Mouse (Mus musculus): ENCODE results near the gene Tmem144.

Tmem144 gene

DNA sequence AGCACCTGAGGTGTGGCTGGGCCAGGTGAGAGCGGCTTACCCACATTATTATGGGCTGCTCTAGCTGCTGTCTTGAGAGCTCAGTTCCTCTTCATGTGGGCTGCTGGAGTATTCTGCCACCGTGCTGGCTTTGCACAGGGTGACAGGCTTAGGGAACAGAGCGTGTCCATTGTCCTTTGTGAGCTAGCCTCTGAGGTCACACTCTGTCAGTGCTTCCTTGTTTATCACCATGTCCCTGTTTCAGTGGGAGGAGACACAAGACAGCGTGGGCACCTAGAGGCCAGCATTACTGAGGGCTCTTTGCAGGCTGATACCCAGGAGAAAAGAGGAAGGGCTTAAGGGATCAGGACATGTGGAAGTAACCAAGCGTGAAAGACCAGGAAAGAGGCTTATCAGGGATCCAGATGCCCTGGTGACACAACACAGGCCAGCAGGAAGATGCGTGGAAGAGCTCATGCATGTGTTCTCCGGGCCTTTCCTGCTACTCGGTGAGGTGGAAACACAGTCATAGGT, at the start of gene Tmem144:
TSS of gene Tmem144 (minus strand) at position 120 of the 513 bp plus-strand sequence.
- no peak for DNase-seq (ENCODE audit: low read depth, low spot score)

DNA sequence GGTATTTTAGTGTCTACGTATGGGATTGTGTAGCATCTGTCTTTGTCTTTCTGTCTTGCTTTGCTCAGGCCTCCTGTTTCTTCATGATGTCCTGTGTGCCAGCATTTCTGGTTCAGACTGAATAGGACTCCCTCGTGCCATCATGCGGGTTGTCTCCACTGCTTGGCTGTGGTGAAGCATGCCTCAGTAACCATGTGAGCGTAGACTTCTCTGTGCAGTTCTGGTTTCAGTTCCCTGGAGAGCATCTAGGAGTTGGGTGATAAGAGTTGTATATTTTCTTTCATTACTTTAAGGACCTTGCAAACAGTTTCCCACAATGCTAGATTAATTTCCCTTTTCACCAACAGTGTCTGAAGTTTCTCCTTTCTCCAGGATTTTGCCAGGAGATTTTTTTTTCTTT, 49.2 kb upstream of the Tmem144 start:
- DNase-seq (ENCODE audit: low read depth, low spot score) = no peak

DNA sequence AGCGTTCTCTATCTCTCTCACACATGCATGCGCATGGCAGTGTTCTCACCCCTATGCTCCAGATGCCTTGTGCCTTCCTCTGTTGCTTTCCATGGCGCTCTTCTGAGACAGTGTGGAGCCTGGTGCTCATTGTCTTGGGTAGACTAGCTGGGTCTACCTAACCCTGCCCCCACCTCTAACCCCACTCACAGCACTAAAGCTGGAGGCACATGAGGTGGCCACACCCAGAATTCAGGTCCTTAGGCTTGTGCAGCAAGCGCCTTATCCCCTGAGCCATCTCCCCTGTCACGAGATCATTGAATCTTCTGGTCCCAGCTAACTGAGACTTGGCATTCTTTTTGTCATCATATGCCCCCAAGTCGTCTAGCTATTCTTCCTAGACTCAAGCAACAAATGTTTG, 48.7 kb upstream of the Tmem144 start:
- DNase-seq (ENCODE audit: low read depth, low spot score) = peak; percentile 22

DNA sequence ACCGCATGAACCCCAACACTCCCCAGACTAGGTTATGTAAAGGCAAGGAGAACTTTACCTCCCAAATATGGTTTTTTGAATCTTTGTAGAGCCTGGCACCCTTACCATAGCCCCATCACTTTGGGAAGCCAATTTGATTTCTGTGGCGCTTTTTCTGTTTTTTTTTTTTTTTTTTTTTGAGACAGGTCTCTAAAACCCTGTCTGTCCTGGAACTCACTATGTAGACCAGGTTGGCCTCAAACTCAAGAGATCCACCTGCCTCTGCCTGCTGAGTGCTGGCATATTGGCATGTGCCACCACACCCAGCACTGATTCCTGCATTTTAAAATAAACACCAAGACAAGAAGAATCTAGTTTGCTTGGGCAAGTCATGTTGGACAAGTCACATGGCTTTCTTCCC, 47.9 kb upstream of the Tmem144 start:
- DNase-seq (ENCODE audit: low read depth, low spot score) = no peak

DNA sequence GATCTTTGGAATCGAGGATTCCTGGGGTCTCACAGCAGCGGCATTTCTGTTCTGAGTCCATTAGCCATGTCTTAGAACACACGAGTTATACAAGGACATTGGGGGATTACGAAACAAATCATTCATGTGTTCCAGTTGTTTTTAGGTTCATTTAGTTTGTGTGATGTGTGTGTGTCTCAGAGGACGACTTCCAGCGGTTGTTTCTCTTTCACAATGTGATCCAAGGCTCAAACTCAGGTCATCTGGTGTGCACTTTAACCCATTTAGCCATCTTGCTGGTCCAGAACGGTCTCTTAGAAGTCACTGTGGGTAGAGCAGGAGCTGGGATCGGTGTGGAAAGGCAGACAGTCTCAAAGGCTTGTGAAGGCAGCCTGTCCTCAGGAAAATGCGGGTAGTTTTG, 47.3 kb upstream of the Tmem144 start:
- no peak for DNase-seq (ENCODE audit: low read depth, low spot score)

DNA sequence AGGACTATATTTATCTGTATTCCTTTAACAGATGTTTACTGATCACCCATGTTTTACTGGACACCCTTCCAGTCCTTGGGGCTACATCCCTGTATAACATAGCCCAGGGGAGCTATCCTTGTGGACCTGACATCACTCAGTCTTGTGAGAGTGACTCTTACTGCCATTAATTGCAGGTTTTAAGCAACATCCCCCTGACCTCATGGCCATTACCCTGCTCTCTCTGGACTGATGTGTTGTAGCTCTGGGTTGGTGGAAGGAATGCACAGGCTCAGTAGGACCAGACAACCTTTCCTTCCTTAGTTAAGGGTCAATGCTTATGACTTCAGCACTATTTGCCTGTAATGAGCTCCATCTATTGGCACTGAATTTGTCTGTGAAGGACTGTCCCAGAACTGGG, 45.9 kb upstream of the Tmem144 start:
- no peak for DNase-seq (ENCODE audit: low read depth, low spot score)

DNA sequence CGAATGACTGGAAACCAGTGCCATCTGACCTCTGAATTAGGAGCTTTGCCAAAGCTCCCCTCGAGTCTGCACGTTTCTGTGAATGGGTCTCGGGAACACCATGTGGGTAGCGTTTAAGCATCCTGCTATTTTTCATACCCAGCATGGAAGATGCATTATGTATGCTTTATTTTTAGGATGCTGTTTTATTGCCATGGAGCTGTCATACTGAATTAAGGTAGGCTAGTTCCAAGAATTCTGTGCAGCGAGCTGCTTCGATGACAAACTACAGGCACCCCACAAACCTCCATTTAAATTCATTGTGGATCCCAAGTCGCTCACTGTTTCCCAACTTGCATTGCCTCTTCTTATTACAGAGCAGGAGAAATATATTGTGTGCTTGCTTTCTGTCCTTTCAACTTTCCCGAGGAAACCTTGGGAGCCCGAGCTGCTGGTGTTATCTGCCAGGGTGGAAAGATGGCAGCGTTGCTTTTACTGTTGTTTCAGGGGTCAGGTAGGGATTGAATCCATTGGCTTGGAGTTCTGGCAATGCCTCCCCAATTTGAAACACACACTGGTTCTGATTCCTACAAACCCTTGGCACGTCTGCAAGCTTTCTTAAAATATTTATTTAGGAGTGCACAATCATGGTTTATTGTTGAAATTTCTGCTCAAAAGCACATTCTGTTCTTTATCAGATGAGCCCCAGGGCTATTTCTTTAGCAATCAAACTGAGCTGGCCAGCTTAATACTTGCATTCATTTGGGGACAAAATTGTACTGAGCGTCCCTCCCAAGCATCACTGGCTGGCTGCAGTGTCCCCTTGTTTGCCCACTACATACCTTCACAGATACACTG, 45.2 kb upstream of the Tmem144 start:
- no peak for DNase-seq (ENCODE audit: low read depth, low spot score)

DNA sequence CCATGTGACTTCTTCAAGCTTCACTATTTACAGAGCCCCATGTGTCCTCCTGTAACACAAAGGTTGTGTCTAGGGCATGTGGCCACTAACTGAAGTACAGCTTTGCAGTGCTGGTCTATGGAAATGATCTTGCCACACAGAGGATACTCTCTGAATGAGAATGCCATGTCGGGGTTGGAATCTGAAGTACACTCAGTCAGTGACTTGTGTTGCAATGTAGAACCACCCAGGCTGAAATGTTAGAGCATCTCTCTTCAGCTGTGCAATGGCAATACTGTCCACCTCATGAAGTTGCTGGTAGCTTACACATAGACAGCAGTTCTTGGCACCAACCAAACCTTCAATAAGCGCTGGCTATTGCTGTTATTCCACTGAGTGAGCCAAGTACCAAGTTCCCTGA, 35.4 kb upstream of the Tmem144 start:
- no peak for DNase-seq (ENCODE audit: low read depth, low spot score)

DNA sequence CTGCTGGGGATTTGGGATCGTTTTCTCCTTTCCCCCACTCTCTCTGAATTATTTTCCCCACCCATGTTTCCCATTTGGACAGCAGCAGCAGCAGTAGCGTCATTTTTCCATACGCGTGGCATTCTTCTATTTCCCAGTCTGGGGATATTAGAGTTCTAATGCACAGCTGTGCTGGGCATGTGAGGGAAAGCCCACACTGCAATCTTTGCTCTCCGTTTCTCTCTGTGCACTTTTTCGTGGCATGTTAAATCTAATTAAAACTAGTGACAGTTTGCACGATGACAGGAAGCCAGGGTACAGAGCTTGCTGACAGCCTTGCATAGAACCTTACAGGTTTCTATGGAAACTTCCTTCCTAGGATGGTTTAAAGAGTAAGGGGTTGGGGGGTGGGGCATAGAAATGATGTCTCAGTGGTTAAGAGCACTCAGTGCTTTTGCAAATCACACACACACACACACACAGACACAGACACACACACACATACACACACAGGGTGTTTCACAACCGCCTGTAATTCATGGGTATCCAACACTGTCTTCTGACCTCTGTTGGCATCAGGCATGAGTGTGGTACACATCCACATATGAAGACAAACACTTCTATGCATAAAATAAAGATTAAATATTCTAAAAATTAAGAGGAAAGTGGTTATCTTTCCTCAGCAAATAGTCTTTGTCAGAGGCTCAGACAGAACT, 34.7 kb upstream of the Tmem144 start:
- no peak for DNase-seq (ENCODE audit: low read depth, low spot score)

DNA sequence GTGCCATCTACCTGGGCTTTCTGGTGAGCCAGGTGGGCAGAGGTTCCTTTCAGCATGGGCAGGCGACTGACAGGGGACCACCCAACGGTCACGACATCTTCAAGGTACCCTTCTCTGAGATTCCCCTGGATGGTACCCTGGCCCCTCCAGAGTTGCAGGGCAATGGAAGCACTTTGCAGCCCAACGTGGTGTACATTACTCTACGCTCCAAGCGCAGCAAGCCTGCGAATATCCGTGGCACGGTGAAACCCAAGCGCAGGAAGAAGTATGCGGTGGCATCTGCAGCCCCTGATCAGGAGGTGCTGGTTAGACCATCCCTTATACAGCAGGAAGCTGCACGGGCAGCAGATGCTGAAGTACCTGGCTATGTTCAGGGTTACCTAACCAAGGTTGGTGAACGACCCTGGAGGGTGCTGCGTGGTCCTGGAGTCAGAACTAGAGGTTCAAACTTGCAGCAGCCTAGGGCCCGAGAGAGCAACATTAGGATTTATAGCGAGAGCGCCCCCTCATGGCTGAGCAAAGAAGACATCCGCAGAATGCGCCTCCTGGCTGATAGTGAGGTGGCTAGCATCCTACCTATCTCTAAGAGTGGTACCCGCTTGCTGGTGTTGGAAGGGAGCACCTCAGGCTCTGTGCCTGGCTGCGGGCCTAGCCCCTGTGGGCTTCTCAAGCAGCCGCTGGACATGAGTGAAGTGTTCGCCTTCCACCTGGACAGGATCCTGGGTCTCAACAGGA, 34.0 kb upstream of the Tmem144 start:
- peak; percentile 51 for DNase-seq (ENCODE audit: low read depth, low spot score)

DNA sequence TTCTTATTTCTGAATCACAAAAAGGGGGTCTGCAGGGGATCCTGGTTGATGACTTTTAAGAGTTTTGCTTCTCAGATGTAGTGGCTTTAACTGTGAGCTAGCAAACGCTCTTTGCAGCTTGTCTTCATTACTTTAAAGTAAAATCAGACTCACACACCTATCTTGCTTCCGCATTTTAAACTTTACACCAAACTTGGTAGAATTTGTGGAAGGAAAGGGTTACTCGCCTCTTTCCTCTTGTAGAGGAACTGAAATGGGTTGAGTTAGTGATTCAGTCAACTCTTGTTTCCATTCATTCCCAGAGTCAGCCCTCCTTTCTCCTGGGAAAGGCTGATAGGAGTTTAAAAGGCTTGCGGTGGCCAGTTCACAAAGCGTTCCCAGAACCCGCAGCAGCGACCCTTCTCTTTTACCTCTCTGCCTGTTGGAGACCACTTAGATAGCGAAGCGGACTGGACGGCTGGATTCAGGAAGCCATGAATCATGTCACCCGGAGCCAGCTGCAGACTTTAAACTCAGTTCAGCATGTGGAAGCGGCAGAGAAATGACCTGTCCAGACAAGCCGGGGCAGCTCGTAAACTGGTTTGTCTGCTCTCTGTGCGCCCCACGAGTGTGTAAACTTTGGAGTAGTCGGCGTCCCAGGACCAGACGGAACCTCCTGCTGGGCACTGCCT, 33.2 kb upstream of the Tmem144 start:
- peak; percentile 26 for DNase-seq (ENCODE audit: low read depth, low spot score)

DNA sequence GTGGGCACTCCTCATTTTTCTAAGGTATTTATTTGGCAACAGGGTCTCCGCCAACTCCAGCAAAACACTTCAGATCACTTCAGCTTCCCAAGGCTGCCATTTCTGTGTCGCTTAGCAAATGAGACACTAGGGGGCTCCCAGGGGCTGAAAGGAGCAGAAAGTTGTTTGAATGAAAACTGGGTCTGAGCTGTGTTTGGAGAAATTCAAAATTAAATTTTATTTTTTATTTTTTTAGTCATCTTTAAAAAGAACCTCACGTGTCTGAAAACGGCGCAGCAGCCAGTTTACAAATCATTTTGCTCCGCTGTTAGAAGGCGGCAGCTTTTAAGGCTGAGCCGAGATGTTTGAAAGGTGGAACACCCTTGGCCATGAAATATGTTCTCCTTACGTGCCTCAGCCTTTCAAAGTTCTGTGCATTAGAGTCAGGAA, 32.2 kb upstream of the Tmem144 start:
- DNase-seq (ENCODE audit: low read depth, low spot score) = peak; percentile 67

DNA sequence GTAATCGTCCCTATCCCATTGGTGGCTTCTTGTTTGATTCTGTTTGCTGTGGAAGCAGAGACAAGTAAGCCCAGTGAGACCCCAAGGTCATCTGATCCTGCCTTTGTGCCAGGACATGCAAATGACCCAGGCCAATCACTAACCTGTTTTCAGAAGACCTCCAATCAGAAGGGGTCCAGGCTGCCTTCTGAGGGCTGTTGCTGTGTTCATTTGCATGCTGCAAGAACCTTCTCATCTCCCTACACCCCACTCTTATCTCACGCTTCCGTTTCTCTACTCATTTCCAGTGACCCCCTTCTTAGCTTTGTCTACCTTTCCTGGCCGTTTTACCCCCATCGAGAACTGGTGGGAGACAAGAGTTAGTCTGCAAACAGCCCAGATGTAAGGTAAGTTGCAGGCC, 31.7 kb upstream of the Tmem144 start, which contains the start of gene Fam198b:
TSS of gene Fam198b (plus strand) at position 229 of the 400 bp plus-strand sequence.
- DNase-seq (ENCODE audit: low read depth, low spot score) = peak; percentile 27

DNA sequence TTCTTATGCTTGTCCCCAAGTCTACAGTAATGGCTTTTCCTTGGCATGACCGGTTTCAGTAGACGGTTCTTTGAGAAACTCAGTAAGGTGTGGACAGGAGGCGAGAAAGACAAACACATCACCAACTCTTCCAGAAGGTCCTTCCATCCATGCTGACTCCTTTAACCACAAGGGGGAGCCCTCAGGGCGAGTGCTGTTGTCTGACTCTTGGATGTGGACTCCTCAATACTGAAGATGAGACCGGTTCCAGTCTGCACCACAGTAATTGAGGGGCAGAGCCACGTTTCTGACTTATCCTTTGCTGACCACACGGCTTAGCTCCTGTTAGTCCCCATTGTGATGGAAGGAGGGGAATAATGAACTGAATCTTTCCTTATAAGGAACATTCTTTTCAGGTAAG, 30.5 kb upstream of the Tmem144 start:
- DNase-seq (ENCODE audit: low read depth, low spot score) = peak; percentile 81

DNA sequence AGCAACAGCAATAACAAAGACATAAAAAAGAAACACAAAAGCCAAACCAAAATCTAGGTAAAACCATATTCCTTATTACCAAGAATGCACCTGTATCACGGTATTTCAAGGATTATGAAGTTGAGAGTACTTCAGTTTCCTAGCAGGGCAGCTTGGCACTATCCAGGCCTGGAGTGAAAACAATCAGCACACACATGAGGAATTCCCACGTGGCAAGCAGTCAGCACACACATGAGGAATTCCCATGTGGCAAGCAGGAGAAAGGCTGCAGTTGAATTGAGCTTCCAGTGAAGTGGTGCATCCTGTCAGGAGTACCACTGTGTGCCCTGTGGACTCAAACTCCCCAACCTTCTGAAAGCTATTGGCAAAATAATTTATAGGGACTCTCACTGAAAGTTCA, 29.1 kb upstream of the Tmem144 start:
- DNase-seq (ENCODE audit: low read depth, low spot score) = no peak

DNA sequence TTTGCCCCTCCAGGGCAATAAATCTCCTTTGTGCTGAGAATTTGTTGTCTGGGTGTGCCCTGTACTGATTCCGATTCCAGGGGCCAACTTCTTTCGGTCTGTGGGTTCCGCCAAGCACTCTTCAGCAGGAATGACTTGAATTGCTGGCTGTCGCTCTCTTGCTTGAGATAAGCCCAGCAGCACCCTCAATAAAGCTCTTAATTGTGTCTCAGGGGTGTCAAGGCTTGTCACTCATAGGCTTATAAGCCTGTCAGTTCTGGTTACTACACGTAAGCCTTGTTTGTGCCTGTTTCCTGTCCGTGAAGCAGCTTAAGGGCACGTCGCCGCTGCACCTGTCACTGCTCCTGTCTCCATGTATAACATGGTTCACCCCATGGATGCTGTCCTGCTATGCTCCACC, 26.7 kb upstream of the Tmem144 start:
- peak; percentile 12 for DNase-seq (ENCODE audit: low read depth, low spot score)

DNA sequence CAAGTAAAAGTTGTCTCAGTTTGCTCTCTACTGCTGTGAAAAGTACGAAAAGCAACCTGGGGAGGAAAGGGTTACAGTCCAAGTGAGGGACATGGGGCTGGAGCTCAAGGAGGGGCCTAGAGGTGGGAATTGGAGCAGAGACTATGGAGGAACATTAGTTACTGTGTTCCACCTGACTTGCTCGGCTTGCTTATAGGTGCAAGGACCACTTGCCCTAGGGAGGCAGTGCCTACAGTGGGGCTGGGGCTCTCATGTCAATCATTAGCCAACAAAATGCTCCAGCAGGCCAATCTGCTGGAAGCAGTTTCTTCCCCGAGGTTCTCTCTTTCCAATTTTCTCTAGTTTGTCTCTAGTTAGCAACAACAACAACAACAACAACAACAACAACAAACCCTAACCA, 25.8 kb upstream of the Tmem144 start:
- no peak for DNase-seq (ENCODE audit: low read depth, low spot score)

DNA sequence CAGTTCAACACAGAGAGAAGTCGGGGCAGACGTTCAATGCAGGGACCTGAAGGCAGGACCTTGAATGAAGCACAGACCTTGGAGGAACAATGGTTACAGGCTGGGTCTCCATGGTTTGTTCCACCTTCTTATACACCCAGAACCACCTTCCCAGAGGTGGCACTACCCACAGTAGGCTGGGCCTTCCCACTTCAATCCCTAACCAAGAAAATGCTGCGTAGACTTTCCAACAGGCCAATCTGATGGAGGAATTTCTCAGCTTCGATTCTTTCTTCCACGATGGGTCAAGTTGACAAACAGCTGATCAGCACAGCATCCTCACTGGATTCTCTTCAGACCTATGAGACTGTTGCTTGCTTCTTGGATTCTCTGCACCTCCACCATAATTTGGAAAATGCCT, 22.9 kb upstream of the Tmem144 start:
- no peak for DNase-seq (ENCODE audit: low read depth, low spot score)

DNA sequence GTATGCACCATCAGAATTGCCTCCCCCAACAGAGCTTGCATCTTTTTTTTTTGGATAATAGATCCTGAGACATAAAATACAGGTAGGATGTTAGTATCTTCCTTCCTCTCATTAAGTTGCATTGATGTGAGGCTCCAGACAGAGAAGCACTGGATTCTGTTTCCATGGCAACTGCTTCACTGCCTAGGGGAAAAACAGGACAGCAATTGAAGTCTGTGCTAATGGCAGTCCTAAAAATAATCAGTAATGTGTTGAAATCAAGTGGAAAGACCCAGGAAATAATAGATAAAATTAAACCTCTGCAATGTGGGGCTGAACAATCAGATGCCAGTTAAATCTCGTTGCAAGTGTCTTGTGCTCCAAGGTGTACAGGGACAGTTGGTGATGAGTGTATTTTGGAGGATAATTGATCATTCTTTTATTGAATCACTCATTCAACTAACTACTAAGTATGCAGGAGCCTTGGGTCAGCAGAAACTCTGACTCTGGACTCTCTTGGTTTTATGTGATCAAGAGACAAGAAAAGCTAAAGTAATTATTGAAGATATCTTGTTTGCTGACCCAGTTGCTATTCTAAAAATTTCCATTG, 14.6 kb upstream of the Tmem144 start:
- DNase-seq (ENCODE audit: low read depth, low spot score) = no peak

DNA sequence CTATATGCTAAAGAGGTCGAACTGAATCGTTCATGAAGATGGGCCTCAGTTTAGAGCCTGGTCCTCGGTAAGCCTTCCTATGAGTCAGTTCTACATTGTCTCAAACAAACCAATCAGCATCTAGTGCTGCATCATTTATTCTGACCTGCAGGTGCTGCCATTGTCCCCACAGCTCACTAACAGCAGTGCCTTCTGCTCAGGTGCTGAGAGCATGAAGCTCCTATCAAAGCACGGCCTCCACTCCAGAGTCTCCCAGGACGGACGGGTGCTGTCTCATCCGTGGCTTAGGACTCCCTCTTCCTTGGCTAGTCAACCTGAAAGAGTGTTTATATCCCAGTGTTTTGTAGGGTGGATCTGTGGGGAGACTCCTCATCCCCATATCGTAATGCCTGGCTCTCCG, 14.0 kb upstream of the Tmem144 start:
- DNase-seq (ENCODE audit: low read depth, low spot score) = no peak

DNA sequence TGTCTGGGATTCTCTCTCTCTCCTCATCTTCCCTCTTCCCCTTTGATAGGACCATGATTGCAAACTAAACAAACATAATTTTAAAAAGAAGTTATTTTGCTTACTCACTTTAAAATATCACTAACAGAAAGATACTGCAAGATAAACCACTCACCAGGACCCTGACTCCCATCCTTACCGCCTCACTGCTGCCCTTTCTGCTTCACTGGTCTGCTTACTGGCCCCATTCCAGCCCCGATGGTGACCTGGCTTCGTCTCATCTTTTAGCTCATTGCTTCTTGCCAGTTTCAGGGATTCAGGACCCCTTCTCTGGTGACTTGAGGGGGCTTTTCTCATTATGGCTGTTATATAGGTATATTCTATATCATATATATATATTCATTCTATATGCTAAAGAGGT, 13.5 kb upstream of the Tmem144 start:
- DNase-seq (ENCODE audit: low read depth, low spot score) = no peak
